Mouse (Mus musculus): ENCODE measurements around the gene Lrrc7.

Gene Lrrc7

DNA sequence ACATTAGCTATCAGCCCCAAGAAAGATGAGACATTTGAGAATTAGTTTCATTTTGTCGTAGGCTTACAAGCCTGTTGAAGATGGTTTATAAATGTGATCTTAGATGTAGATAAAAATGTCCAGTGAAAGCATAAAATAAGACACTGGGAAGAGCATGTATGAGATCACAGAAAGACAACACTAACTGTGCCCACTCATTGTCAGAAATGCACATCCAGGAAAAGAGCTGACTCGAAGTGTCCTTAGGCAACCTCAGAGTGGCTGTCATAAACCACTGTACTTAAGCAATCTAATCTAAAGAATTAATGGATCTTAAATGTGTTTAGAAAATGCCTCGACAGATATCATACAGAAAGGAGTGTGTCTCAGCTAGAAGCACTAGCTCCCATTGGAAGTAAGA, 196.2 kb downstream of the Lrrc7 start:
- peak; percentile 48 for DNase-seq (ENCODE audit: low read depth, low spot score)

DNA sequence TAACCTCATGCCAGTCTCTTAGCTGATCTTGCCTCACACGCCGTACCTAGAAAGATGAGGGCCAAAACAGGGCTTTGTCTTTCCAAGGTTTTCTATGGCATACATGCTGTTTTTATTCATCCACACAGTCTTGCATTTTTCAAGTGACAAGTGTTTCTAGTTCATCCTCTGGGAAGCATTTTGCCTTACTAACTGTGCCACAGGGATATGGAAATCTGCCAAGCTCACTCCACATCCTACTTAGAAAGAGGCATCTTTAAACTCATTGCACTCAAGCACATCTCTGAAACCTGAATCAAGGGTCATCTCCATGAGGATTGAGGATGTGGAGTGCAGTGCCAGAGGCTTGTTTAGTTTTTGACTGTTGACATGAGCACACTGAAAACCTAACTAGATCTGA, 199.9 kb downstream of the Lrrc7 start:
- peak; percentile 42 for DNase-seq (ENCODE audit: low read depth, low spot score)

DNA sequence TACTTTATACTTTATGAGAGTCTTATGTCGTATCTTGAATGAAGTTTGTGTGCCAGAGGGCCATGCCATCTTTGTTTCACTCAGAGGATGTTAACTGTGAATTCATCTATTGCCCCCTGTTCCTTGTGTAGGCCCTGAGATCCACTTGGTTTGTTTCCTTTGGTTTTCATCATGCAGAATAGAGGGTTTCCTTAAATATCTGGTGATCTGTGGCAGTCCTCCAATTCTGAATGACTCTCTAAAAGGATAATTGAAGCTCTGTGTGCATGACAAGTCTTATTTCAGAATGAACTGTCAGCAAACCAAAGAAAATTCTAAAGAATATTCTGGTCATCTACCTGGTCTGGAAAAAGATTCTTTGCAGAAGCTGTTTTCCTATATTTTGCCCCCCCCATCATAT, 205.3 kb downstream of the Lrrc7 start:
- DNase-seq (ENCODE audit: low read depth, low spot score), result peak; percentile 41

DNA sequence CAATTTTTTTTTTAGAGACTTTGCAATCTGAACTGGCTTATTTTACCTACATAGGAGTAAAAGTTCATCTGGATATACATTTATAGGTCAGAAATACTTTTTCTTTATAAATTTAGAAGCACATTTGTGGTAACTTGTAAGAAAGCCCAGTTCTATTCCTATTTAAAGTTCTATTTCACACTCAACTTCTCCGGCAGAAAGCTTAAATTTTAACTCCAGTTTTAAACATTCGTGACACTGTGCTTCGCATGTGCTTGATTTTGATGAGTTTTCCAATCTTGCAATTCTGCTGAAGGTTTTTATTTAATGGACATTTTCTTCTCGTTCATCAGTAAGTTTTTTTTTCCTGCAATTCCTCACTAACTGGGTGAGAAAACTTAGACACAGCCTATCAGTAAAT, 205.8 kb downstream of the Lrrc7 start:
- DNase-seq (ENCODE audit: low read depth, low spot score), result peak; percentile 65

DNA sequence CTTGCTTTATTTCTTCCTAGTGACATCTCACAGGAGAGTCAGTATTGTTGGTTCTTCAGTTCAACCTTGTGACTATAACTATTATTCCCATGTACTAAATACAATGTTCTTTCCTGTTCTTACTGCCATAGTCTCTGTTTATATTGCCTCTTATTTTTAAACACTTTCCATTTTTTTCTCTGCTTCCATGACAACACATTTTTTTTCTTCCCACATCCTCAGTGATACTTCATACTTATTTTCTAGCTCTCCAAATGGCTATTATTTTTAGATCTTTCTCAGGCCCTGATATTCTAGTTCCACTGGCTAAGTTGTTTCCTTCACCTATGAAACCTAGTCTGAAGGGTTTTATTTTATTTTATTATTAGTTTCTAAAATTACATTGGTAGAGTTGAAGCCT, 221.2 kb downstream of the Lrrc7 start:
- DNase-seq (ENCODE audit: low read depth, low spot score), result peak; percentile 65

DNA sequence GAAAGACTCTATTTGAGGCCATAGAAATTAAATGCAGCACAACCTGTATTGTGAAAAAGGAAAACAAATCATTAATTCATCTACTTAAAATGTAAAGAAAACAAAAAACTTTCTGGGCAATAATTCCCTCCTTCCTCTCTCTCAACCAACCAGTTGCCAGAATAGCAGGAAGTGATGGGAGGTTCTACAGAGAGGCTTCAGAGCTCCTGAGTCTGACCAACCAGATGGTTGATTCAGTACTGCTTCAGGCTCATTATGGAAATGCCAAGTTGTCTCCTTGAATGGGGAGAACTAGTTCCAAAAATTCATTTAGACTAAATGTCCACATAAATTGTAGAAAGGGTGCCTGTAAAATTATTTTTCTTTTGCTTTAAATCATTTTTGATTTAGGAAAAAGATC, 231.9 kb downstream of the Lrrc7 start:
- DNase-seq (ENCODE audit: low read depth, low spot score), result no peak

DNA sequence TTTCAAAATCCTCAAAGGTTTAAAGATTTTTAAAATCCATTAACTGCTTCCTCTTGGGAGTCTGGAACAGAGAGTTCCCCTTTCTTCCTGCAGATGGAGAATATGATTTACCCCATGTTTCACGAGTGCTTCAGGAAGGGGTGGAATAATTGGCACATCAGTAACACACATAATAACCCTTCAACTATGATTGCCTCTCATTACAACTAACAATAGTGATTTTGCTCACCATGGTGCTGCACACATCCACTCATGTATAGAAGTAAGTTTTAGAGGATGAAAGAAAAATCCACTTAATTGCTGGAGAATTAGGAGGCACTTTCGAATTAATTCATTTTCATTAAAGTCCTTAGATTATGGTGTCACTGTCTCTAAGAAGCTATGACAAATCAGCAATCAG, 251.6 kb downstream of the Lrrc7 start:
- no peak for DNase-seq (ENCODE audit: low read depth, low spot score)

DNA sequence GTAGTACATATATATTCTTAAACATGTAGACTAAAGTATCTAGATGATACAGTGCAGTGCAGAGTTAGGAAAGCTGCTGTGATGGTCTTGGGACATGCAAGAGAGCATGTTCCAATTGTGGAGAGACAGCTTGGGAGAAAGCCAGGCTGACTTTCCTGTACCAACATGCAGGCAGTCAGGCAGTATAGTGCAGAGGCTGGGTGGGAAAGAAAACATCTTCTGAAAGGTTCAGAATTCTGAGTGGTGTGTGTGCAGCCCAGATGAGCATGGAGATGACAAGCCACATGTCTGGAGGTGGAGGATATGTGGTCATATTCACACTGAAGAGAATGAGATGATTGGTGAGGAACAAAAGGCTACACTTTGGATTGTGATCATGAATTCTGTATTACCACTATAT, 254.6 kb downstream of the Lrrc7 start:
- no peak for DNase-seq (ENCODE audit: low read depth, low spot score)

DNA sequence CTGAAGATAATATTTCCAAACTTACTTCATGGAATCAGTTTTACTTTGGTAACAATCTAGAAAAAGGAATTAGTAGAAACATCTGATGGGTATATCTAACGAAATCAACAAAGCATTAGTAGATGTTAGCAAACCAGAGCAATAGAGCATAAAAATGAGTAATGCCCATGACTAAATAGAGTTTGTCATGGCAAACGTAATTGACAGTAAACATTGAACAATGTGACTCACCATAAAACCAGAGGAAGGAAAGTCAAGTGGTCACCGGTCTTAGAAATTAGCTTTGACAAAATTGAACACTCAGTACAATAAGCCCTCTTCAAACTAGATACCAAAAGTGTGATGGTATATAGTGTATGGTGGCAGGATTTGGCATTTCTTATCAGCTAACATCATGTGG, 263.3 kb downstream of the Lrrc7 start:
- DNase-seq (ENCODE audit: low read depth, low spot score), result no peak

DNA sequence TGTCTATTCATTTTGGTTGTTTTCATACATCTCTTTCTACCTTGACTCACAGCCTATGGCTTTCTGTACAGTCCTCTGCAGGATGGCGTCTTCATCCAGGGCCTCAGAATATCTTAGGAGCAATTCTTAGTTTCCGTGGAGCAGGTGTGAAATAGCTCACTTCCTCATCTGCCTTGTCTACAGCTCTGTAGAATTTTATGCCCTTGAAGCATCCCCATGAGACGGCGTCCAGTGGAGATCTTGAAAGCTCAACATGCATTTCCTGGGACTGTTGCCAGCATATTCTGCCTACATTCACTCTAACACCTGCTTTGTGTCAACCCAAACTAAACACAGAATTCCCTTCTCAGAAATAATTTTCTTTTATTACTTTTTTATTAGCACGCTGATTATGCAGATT, 267.0 kb downstream of the Lrrc7 start:
- peak; percentile 62 for DNase-seq (ENCODE audit: low read depth, low spot score)

DNA sequence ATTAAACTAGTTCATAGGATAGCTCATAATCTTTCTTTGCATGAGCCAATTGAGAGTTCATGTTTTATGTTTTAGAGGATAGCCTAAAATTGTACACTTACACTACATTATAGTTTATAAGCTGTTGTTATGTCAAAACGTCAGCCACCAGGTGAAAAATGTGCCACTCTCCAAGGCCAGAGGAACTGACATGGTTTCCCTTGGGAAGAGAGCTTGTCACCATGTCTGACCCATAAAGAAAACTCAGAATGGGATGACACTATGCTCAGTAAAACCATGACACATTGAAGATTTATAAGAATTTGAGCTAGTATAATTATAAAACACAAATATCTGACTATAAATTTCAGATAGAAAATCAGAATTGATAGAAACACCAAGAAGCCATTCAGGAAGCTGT, 277.6 kb downstream of the Lrrc7 start:
- no peak for DNase-seq (ENCODE audit: low read depth, low spot score)

DNA sequence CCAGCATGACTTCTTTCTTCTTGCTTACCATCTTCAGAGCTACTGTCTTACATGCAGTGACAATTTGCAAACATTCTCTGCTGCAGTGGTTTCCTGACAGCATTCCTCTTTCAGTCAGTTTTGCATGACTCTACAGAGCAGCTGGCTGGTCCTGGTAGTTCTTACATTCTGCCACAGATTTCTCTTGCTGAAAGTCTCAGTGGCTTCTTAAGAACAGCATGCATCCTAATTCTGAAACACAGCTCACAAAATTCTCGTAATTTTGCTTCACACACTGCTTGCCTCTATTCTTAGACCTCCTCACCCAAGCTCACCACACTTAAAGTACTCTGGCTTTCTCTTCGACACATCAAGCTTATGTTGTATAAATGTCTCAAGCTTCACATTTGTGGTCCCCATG, 283.4 kb downstream of the Lrrc7 start:
- peak; percentile 81 for DNase-seq (ENCODE audit: low read depth, low spot score)

DNA sequence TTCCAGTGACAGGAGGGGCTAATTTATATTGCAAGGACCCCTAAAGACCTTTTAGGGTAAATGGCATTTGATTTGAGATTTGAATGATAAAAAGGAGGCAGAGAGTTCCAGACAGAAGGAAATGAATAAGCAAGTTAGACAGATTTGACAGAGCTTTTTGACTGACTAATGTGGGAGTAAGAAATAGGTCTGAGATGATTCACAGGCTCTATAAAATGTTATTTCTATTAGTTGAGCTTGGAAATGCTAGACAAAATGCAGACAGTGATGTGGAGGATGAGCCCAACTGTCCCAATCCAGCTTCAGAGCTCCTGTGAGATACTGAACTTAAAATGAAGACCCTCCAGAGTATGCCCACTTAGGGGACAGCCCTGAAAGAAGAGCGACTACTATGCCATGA, 289.3 kb downstream of the Lrrc7 start:
- no peak for DNase-seq (ENCODE audit: low read depth, low spot score)

DNA sequence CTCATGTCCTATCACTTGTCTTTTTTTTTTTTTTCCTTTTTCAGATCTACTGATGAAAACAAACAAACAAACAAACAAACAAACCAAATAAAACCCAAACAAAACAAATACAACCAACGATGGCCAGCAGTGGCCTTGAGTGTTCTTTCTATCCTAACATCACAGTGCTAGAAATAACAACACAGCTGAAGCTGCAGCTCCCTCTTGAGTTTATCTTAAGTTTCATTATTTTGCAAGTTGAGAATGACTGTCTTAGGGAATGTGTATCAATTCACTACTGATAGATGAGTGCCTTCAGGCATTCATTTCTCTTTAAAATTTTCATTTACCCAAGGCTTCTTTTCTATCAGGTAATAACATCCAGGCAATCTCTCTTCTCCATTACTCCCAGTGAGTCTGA, 291.1 kb downstream of the Lrrc7 start:
- no peak for DNase-seq (ENCODE audit: low read depth, low spot score)

DNA sequence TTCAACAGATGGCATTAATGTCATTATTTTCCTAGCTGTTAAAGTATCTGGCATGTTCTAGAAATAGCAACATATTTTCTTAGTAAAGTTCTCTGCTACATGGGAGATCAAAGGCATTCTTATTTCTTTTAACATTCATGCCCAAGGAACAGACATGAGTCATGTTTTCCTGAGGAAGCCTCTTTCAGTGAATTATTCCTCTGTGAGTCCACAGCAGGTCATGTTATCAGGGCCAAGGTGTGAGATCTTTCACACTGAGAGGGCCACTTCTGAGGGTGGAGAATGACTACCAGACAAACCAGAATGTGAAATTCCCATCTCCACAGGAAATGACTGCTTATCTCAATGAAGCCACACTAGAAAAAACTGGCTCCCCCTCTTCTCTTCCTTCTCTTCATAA, 309.4 kb downstream of the Lrrc7 start:
- no peak for DNase-seq (ENCODE audit: low read depth, low spot score)

DNA sequence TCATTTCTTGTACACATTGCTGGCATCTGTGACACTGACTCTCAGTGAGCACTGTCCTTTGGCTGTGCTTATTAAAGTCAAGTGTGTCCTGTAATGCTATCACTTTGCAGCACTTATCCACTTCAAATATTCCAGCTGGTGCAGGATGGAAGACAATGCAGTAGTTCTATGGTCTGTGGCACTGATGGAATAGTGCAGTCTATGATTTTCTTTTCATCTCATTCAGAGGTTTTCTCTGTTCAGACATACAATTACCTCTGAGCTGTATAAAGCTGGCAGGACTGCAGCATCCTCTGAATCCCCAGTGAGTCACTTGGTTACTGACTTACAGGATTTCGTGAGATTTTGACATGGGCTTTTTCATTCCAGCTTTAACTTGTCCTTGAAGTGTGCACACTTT, 314.3 kb downstream of the Lrrc7 start:
- no peak for DNase-seq (ENCODE audit: low read depth, low spot score)

DNA sequence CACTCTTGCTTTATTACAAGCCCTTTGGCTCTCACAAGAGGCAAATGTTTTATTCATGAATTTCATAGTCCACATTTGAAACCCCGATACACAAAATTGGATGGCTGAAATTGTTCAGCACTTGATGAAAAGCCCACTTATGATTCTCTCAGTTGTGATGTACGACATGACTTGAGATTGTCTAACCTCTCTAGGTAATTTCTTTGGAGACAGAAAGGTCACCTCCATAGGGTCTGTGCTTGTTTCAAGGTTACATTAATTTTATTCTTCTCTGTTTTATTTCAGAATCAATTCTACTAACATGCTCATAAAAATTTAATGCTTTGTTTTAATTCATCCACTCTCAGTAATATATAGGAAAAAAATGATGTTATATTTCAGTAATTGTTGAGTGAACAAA, 351.4 kb downstream of the Lrrc7 start:
- DNase-seq (ENCODE audit: low read depth, low spot score), result no peak

DNA sequence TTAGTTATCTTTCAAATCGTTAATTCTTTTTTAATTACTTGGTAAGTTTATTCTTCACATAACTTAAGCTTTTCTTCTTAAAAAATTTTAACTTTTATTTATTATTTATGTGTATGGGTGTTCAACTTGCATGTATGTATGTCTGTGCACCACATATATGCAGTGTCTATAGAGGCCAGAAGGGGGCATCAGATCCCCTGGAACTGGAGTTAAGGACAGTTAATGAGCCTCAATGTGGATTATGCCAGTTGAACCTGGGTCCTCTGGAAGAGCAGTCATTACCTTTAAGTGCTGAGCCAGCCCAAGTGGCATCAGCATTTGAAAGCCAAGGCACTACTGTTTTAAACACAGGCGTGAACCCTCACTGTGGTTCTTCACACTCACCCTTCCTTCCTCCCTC, 352.0 kb downstream of the Lrrc7 start:
- no peak for DNase-seq (ENCODE audit: low read depth, low spot score)

DNA sequence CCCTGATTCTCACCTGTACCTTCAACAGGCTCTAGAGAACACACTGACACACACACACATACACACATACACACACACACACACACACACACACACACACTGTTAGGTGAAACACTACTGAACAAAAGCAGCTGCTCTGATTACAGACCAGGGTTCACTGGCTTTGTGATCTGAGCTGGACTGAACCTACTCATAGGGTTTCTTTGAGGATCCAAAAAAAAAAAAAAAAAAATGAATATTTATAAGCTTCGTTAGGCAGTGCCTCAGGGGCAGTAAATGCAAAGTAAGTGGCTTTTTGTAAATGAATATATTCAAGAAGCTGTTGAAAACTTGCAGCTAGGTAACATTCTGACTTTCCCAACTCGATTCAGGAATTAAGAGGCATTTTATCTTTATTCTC, 354.2 kb downstream of the Lrrc7 start:
- no peak for DNase-seq (ENCODE audit: low read depth, low spot score)

DNA sequence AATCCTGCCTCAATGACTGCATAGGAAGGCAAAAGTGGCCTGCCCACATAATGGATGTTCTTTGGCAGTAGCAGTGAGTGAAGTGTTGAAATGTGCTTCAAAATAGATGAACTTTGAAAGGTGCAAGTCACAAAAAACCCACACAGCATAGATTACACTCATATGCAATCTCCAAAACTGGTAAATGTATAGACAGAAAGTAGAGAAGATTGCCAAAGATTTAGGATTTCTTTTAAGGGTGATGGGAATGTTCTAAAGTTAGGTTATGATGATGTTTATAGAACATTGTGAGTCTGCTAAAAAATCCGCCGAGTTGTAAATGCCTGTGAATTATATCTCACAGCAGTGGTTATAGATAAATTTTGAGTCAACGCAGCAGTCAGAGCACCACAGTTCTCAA, 359.2 kb downstream of the Lrrc7 start:
- DNase-seq (ENCODE audit: low read depth, low spot score), result peak; percentile 60

DNA sequence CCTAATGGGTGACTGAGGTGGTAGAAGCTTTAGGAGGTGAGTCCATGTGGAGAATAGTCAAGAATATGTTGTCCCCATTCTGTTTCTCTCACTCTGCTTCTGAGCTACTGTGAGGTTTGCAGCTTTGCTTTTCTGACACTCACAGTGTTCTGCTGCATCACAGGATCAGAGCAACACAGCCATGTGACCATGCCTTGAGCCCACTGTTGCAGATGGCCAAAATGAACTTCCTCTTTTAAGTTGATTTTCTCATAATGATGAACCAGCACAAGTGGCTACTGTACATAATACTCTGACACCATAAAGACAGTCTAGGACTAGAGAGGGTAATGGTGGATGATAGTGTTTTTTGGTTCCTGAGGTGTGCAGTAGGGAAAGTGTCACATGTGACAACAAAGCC, 366.6 kb downstream of the Lrrc7 start:
- no peak for DNase-seq (ENCODE audit: low read depth, low spot score)

DNA sequence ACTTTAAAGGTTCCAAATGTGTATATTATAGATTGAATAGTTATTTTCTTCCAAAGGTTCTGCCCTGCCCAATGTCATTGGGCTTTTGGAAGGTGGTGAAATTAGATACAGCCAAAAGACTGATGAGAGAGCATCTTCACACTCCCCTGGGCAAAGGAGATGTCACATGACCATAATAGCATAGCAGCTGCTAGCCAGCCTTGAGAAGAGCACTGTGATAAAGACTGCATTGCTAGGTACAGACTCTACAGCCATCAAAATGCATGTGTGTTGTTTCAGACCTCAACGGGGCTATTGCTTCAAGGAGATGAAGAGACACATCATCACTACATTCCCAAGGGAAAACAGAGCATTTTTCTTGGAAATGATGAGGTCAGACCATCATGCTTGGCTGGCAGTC, 368.8 kb downstream of the Lrrc7 start:
- DNase-seq (ENCODE audit: low read depth, low spot score), result no peak

DNA sequence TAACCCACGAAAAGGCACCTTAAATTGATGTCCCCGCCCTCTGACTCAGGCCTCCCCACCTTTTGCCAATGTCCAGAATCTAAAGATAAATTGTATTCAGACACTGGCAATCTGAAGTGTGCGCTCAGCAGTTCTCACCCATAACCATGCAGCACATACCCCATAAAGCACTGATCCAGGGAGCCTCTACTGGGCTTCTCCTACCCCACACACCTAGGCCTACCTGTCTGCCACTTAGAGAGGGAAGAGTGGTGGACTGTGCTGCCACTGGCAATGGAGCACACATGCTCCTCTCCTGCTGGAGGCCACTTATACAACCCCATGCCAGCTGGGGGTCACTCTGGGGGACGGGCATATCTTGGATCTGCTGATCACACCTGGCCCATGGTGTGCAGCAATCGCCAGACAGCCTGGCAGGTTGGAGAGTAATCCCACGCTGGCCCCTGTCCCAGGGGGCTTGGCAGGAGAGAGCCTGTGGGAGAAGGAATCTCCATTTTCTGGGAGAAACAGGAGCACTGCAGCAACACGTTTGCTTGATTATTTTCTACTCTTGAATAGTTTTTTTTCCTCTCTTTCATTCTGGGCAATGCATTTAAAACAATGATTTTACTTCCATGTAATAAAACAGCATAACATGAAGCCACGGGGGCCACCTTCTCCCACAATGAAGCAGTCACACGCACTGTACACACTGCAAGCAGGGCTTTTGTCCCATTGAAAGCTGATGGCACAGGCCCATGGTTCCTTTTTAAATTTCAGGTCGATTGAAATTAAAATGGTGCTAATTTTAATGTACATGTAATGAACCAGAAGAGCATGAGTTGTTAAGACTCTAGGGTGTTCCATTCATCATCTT, 386.9 kb downstream of the Lrrc7 start:
- DNase-seq (ENCODE audit: low read depth, low spot score), result no peak

DNA sequence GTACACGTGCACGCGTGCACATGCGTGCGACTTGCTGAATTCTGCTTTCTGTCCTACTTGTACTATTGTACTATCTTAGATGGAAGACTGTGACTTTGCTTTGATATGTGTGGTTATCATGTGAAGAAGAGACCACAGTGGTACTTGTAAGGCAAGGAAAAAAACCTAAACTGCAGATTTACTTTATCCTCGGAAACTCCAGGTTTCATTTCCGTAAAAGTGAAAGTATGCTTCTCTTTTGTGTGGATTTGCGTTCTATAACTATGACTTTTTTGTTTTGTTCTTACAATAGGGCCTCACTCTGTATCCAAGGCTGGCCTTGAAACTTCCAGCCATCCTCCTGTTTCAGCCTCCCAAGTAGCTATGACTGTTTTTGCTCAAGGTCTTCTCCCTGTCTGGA, 392.8 kb downstream of the Lrrc7 start:
- DNase-seq (ENCODE audit: low read depth, low spot score), result no peak
